Mouse (Mus musculus) hindbrain, embryonic 11.5 days (tissue): Measurements from ENCODE around the gene Chst11. TPM values are rescaled to one million over a fixed set of nuclear protein-coding genes. Genes with fewer than 3 reads are reported as not detected.
A peak's percentile ranks its signal among the peaks of the same experiment; 100 is the strongest.

ENCODE experiments used
- ATAC-seq: fragments of 200-750 bp; cut with Nextera tagmentation; 2 replicates; pipeline ENCODE4 v1.8.0; 2017; ENCODE audit warnings: mild to moderate bottlenecking, moderate TSS enrichment, moderate library complexity; ENCODE audit not compliant: low FRiP score
- DNase-seq: peaks from one replicate; pipeline ENCODE4 v3.0.0-alpha.2; 2015; ENCODE audit warnings: low spot score
- H3K27ac ChIP-seq: fragments of 300-500 bp; sonication (generic); 2 replicates; pipeline ENCODE4 v1.5.1; 2014; ENCODE audit warnings: mild to moderate bottlenecking, low read depth, low read length
- H3K27me3 ChIP-seq: fragments of 300-500 bp; sonication (generic); 2 replicates; pipeline ENCODE4 v1.6.1; 2014; ENCODE audit warnings: mild to moderate bottlenecking, low read length, moderate library complexity, mixed read lengths; ENCODE audit not compliant: control insufficient read depth, insufficient read depth
- H3K36me3 ChIP-seq: fragments of 300-500 bp; sonication (generic); 2 replicates; pipeline ENCODE4 v1.6.1; 2014; ENCODE audit warnings: mild to moderate bottlenecking, low read length, moderate library complexity, mixed read lengths; ENCODE audit not compliant: control insufficient read depth, insufficient read depth
- H3K4me1 ChIP-seq: fragments of 300-500 bp; sonication (generic); replicated peaks from 2 replicates; pipeline ENCODE4 v1.6.1; 2014; ENCODE audit warnings: low read length, mixed read lengths; ENCODE audit not compliant: control insufficient read depth, insufficient read depth
- H3K4me2 ChIP-seq: fragments of 300-500 bp; sonication (generic); replicated peaks from 2 replicates; pipeline ENCODE4 v1.6.1; 2014; ENCODE audit warnings: mild to moderate bottlenecking, low read depth, low read length
- H3K4me3 ChIP-seq: fragments of 300-500 bp; sonication (generic); 2 replicates; pipeline ENCODE4 v1.5.1; 2014; ENCODE audit warnings: low read depth, low read length
- H3K9ac ChIP-seq: fragments of 300-500 bp; sonication (generic); 2 replicates; pipeline ENCODE4 v1.6.1; 2014; ENCODE audit warnings: low read depth, low read length
- H3K9me3 ChIP-seq: fragments of 300-500 bp; sonication (generic); 2 replicates; pipeline ENCODE4 v1.6.1; 2016; ENCODE audit warnings: low read length; ENCODE audit not compliant: control insufficient read depth
- WGBS: fragments of 180-500 bp; shearing (Covaris S2); extraction: QIAGEN DNeasy Blood & Tissue Kit; methylation state at CpG from one replicate; pipeline ENCODE4 v1.1.7; 2014; 5-methylcytosine and 5-hydroxymethylcytosine counted together
- polyA plus RNA-seq: library from polyadenylated mRNA; unstranded; fragments of >200 nt; fragmentation: Nextera tagmentation; extraction: Ambion mirVana; gene quantifications from 2 replicates; pipeline ENCODE4 v1.2.1, GENCODE M21; 2014

Gene Chst11
- polyA plus RNA-seq, 1 experiment from 2014 or later = 2.3 TPM

GRCm38 (mm10) chr10:83134896-83135295 is 149.6 kb downstream of the Chst11 start:
- H3K4me2 ChIP-seq = no peak overlapping the region
- ATAC-seq = 0 out of 2 replicates have a peak, but pooled peaks have one; percentile 23
- H3K36me3 ChIP-seq = no peaks in the 10 kb centered on the region
- peak; percentile 28 for DNase-seq
- no peaks in the 10 kb centered on the region for H3K27me3 ChIP-seq
- no peak overlapping the region for H3K4me3 ChIP-seq
- H3K9me3 ChIP-seq = no peaks in the 10 kb centered on the region
- peaks cover 2% of the 10 kb centered on the region; the same call in 1 of the 2 replicates for H3K4me1 ChIP-seq
- WGBS = 39% methylated on average over 10 of the region's 10 CpGs
- no peak overlapping the region for H3K27ac ChIP-seq
- no peak overlapping the region for H3K9ac ChIP-seq

GRCm38 (mm10) chr10:83135963-83136362 is 150.7 kb downstream of the Chst11 start:
- 85% methylated on average over 1 of the region's 1 CpGs for WGBS
- H3K4me1 ChIP-seq = peaks cover 2% of the 10 kb centered on the region; the same call in 1 of the 2 replicates
- H3K4me2 ChIP-seq = no peak overlapping the region
- ATAC-seq = no peak
- H3K4me3 ChIP-seq = no peak overlapping the region
- H3K36me3 ChIP-seq = no peaks in the 10 kb centered on the region
- H3K9me3 ChIP-seq = no peaks in the 10 kb centered on the region
- no peak for DNase-seq
- H3K27ac ChIP-seq = no peak overlapping the region
- H3K27me3 ChIP-seq = no peaks in the 10 kb centered on the region
- no peak overlapping the region for H3K9ac ChIP-seq

- Histone ChIP-seq H3K4me2 (no peak overlapping the region), H3K27me3 (no peaks in the 10 kb centered on the region), H3K27ac (no peak overlapping the region), H3K36me3 (no peaks in the 10 kb centered on the region), H3K4me1 (peaks cover 2% of the 10 kb centered on the region; the same call in 1 of the 2 replicates), H3K9ac (no peak overlapping the region), H3K9me3 (no peaks in the 10 kb centered on the region), H3K4me3 (no peak overlapping the region)
- DNase-seq (no peak), ATAC-seq (no peak)
- WGBS = 90% methylated on average over 7 of the region's 7 CpGs
Measured at GRCm38 (mm10) chr10:83137103-83137502, 151.8 kb downstream of the Chst11 start.

- Histone ChIP-seq H3K9me3 (no peaks in the 10 kb centered on the region), H3K4me1 (0 out of 2 replicates have a peak, but pooled peaks cover 2% of the 10 kb centered on the region), H3K4me3 (no peak overlapping the region), H3K27ac (no peak overlapping the region), H3K4me2 (no peak overlapping the region), H3K36me3 (no peaks in the 10 kb centered on the region), H3K27me3 (no peaks in the 10 kb centered on the region), H3K9ac (no peak overlapping the region)
- ATAC-seq = no peak
- WGBS = 92% methylated on average over 7 of the region's 7 CpGs
- DNase-seq = no peak
Measured at GRCm38 (mm10) chr10:83139276-83139675, 154.0 kb downstream of the Chst11 start.

DNA sequence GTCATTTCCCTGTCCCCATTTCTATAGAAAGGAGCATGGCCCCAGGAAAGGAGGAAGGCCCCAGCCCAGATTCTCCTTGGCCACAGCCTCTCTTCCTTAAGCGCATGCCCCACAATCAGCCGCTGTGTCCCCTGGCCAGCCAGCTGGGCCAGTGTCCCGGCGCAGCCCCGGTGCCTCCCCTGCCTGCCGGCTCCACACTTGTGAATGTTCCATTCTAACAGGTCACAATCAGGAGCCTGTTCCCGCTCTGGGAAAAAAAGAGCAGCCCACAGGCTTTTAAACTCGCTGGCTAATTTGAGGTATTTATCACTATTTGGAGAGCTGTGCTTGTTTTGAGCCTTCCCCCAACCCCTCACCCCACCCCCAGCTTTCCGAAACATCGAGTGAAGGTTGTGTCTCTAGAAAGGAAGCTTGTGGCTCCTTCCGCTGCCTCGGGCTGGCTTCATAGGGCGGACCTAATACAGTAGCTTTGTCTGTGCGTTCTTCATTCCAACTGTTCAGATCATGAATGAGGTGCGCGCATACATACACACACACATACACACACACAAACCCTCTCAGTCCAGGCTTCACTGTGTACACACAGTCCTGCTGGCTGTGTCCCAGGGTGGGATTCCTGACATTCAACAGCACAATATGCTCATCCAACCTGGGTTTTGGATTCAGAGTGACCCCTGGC is 155.1 kb downstream of the Chst11 start:
- ATAC-seq = no peak
- Histone ChIP-seq H3K27ac (no peak overlapping the region), H3K9me3 (no peaks in the 10 kb centered on the region), H3K9ac (no peak overlapping the region), H3K27me3 (no peaks in the 10 kb centered on the region), H3K36me3 (no peaks in the 10 kb centered on the region), H3K4me1 (no peaks in the 10 kb centered on the region), H3K4me2 (no peak overlapping the region), H3K4me3 (no peak overlapping the region)
- WGBS = 70% methylated on average over 16 of the region's 16 CpGs
- no peak for DNase-seq

DNA sequence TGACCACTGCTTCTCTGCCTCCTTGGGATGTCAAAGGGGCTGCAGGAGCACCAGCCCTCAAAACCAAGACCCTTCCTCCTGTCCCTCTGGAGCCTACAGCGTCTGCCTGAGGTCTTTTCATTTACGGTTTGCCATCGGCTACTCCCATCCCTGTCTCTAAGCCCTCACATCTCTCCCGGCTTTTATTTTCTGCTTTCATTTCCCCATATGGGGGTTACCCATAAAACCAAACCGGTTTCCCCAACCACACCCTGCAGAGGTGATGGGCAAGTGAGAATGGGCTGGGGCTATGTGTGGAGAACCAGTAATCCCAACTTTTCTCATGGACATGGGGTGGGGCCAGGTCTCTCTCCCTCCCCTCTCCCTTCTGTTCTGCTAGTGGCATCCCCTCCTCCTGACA is 156.1 kb downstream of the Chst11 start:
- Histone ChIP-seq H3K9me3 (no peaks in the 10 kb centered on the region), H3K36me3 (no peaks in the 10 kb centered on the region), H3K4me2 (no peak overlapping the region), H3K27ac (no peak overlapping the region), H3K4me1 (peaks cover 3% of the 10 kb centered on the region; the same call in 1 of the 2 replicates), H3K27me3 (no peaks in the 10 kb centered on the region), H3K9ac (no peak overlapping the region), H3K4me3 (no peak overlapping the region)
- no peak for ATAC-seq
- DNase-seq = no peak
- WGBS = 98% methylated on average over 5 of the region's 5 CpGs

GRCm38 (mm10) chr10:83143049-83143448 is 157.8 kb downstream of the Chst11 start:
- Histone ChIP-seq H3K4me3 (no peak overlapping the region), H3K9me3 (no peaks in the 10 kb centered on the region), H3K27ac (no peak overlapping the region), H3K36me3 (no peaks in the 10 kb centered on the region), H3K4me2 (no peak overlapping the region), H3K4me1 (peaks cover 3% of the 10 kb centered on the region; the same call in 1 of the 2 replicates), H3K27me3 (no peaks in the 10 kb centered on the region), H3K9ac (no peak overlapping the region)
- DNase-seq (no peak), ATAC-seq (no peak)
- 93% methylated on average over 10 of the region's 10 CpGs for WGBS

- no peak overlapping the region for H3K4me3 ChIP-seq
- no peaks in the 10 kb centered on the region for H3K9me3 ChIP-seq
- H3K27ac ChIP-seq = no peak overlapping the region
- peak; percentile 37 for DNase-seq
- H3K4me1 ChIP-seq = peaks cover 3% of the 10 kb centered on the region; the same call in 1 of the 2 replicates
- WGBS = 45% methylated on average over 14 of the region's 14 CpGs
- ATAC-seq = 0 out of 2 replicates have a peak, but pooled peaks have one; percentile 22
- H3K27me3 ChIP-seq = no peaks in the 10 kb centered on the region
- no peaks in the 10 kb centered on the region for H3K36me3 ChIP-seq
- no peak overlapping the region for H3K4me2 ChIP-seq
- no peak overlapping the region for H3K9ac ChIP-seq
Measured at GRCm38 (mm10) chr10:83145836-83146235, 160.5 kb downstream of the Chst11 start.
